Mouse (Mus musculus) urinary bladder, postnatal 14 days (tissue): ENCODE measurements at regions not wholly inside any gene's neighbourhood (a gene's known extent, or its start where the extent isn't known, plus 50 kb on each side); places are given as distances from the start of the nearest gene placed in this dataset.

Source experiments
- DNase-seq: peaks from one replicate; pipeline ENCODE4 v3.0.0; 2021; ENCODE audit warnings: low spot score

GRCm38 (mm10) chr13:81852309-81852978 lies 69.6 kb downstream of the Cetn3 start:
- no peak for DNase-seq

- no peak for DNase-seq
Measured at GRCm38 (mm10) chr13:81856072-81856471, 73.2 kb downstream of the Cetn3 start.

GRCm38 (mm10) chr13:81860683-81861082 lies 77.8 kb downstream of the Cetn3 start:
- DNase-seq, result no peak

GRCm38 (mm10) chr13:81861886-81862600 lies 79.2 kb downstream of the Cetn3 start:
- DNase-seq, result no peak

GRCm38 (mm10) chr13:81871226-81871625 lies 88.3 kb downstream of the Cetn3 start:
- DNase-seq, result no peak

- no peak for DNase-seq
Measured at GRCm38 (mm10) chr13:81885879-81886278, 103.0 kb downstream of the Cetn3 start.

GRCm38 (mm10) chr13:81930266-81930665 lies 147.4 kb downstream of the Cetn3 start:
- no peak for DNase-seq

GRCm38 (mm10) chr13:81931199-81931598 lies 148.3 kb downstream of the Cetn3 start:
- DNase-seq, result no peak

GRCm38 (mm10) chr13:81937061-81937460 lies 154.2 kb downstream of the Cetn3 start:
- DNase-seq, result no peak

GRCm38 (mm10) chr13:81944047-81944446 lies 161.2 kb downstream of the Cetn3 start:
- peak; percentile 81 for DNase-seq

- no peak for DNase-seq
Measured at GRCm38 (mm10) chr13:81944469-81944868, 161.6 kb downstream of the Cetn3 start.

- no peak for DNase-seq
Measured at GRCm38 (mm10) chr13:81945741-81946140, 162.9 kb downstream of the Cetn3 start.

GRCm38 (mm10) chr13:81965431-81965830 lies 182.6 kb downstream of the Cetn3 start:
- no peak for DNase-seq

- no peak for DNase-seq
Measured at GRCm38 (mm10) chr13:81975878-81976277, 193.0 kb downstream of the Cetn3 start.

- DNase-seq, result no peak
Measured at GRCm38 (mm10) chr13:81978003-81978402, 195.1 kb downstream of the Cetn3 start.

- DNase-seq, result no peak
Measured at GRCm38 (mm10) chr13:81979289-81979688, 196.4 kb downstream of the Cetn3 start.

- DNase-seq, result no peak
Measured at GRCm38 (mm10) chr13:81980094-81980493, 197.2 kb downstream of the Cetn3 start.

- no peak for DNase-seq
Measured at GRCm38 (mm10) chr13:81982491-81982890, 199.6 kb downstream of the Cetn3 start.

GRCm38 (mm10) chr13:82000681-82001212 lies 217.9 kb downstream of the Cetn3 start:
- DNase-seq, result no peak

GRCm38 (mm10) chr13:82005929-82006726 lies 223.3 kb downstream of the Cetn3 start:
- no peak for DNase-seq

- DNase-seq, result no peak
Measured at GRCm38 (mm10) chr13:82007222-82007621, 224.3 kb downstream of the Cetn3 start.

GRCm38 (mm10) chr13:82039623-82040022 lies 256.7 kb downstream of the Cetn3 start:
- DNase-seq, result peak; percentile 9
